Mouse (Mus musculus) ovary, adult 18-20 months (tissue): ENCODE measurements around the gene Chga.

Experiments used
- DNase-seq: peaks from one replicate; pipeline ENCODE4 v3.0.0; 2022; ENCODE audit warnings: low spot score, mixed read lengths

The Chga gene

DNA sequence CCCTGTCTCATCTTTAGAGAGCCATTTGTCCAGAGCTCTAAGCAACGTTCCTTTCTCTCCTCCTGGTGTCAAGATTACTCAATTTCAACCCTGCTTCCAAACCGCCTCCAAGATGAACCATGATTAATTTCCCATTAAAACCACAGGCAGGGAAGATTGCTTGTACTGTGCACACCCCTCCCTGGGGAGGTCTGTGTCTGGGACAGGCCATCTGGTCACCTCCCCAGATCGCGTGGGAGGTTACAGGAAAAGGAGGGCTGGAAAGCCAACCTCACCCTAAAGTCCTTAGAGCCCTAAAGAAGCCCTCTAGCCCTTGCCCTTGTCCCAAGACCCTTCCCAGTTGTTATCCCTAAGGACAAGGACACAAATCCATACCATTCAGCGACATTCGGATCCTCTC, 45.6 kb downstream of the Chga start:
- DNase-seq: no peak

GRCm38 (mm10) chr12:102601847-102602246, 47.1 kb downstream of the Chga start:
- no peak for DNase-seq

DNA sequence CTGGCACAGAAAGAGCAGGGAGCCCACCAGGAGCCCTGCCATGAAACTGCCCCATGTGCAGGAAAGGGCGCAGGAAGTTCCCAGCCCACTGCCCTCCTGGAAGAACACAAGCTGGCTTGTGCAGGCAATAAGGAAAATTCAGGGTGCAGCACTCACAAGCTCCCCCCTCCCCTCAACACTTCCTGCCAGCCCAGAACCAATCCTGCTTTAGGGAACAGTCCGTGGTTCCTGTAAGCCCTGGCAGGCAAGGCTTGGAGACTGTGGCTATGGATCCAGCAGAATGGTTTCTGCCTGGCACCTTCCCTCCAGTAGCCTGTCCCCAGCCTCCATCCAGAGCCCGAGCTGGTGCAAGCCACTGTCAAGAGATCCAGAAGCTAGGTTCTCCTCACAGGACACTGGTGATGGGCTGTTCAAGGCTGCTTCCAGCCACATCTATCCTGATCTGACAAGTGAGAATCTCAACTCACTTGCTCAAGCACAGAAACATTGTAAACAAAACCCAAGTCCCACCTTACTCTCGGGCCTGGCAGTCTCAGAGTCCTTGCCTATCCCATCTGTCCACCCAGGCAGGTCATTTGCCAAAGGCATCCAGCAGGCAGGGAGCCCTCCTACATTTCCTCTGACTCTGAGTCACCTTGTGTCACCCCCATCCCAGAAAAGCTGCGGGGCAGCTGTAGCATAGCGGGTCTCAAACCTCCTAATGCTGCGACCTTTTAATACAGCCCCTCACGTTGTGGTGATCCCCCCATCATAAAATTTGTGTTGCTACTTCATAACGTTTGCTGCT, 47.7 kb downstream of the Chga start:
- no peak for DNase-seq

DNA sequence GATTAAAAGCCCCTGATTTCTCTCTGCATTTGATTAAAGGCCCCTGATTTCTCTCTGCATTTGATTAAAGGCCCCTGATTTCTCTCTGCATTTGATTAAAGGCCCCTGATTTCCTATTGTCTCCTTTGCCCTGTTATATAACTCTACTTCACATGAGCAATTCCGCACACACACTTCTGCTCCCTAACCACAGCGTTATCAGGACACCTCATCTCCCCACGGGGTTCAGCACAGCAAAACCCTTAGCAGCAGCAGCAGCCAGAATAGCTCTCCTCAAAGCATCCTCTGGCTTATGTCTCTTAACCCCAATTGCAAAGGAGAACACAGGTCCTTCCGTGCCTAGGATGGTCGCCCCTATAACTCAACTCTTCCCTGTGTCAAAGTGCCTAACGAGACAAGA, 50.8 kb downstream of the Chga start:
- no peak for DNase-seq

DNA sequence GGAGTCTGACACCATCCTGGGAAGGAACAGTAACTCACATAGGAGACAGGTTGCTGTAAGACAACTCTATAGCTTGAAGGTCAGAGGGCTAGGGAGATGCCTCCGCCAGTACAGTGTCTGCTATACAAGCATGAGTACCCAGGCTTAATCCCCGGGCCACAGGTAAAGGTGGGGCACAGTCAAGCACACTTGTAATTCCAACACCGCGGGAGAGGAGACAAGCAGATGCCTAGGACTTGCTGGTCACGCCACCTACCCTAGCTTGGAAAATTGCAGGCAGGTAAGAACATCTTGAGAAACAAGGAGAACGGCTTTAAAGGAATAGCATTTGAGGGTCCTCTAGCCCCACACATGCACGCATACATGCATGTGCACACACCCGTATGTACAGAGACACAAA, 52.3 kb downstream of the Chga start:
- no peak for DNase-seq

- DNase-seq: no peak
Observed at GRCm38 (mm10) chr12:102607808-102608517, 53.2 kb downstream of the Chga start.

GRCm38 (mm10) chr12:102610927-102611326, 56.2 kb downstream of the Chga start:
- no peak for DNase-seq

DNA sequence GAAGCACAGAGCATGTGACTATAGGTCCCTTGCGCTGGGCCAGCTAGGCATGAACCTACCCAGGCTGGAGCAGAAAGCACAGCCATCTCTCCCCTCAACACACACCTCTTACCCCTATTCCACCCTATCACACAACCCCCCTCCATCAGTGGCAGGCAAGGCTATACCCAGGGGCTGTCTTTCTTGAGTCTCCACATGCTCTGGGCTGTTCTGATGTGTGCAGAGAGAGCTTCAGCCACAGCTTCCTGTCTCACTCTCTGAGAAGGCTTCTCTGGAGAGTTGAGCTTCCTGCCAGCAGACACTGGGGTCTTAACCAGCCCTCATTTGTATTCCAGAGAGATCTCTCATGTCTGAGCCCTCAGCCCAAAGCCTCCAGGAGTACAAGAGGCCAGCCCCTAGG, 57.7 kb downstream of the Chga start:
- DNase-seq: no peak

DNA sequence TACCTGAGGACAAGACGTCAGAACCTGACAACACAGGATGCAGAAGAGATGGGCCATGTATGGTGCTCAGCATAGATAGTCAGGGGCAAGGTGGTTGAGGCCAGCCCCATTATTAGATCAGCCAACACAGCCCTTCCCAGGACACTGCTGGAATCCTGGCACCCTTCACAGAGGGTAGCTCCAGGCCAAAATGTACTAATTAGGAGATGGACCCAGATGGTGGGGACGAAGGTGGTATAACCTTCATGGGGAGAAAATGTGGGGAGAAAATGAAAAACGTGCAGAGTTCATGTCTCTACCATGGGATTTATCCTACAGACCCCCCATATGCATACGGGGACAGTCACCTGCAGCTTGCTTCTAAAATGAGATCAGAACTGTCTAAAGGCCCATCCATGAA, 58.6 kb downstream of the Chga start:
- no peak for DNase-seq
